Mouse (Mus musculus): Measurements from ENCODE around the gene Gm9639.

DNA sequence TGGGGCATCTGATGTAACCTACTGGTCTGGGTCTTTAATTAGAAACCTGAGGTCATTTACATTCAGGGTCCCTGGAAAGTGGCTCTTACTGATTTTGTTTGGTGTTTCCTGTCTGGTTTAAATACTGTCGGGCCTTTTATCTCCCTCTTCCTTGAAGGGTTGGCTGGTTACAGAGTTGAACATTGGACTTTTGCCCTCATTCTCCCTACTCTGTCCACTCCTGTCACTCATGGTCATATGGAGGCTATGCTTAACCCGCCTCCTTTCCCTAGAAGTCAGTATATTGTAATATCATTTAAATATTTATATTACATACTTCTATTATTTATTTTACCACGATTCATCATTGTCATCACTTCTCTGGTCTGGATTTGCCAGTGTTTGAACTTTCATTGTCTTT is 9.2 kb upstream of the Gm9639 start:
- no peak for TF ChIP-seq CTCF (IDR thresholded peaks at IDR 0.05; ENCODE audit: borderline replicate concordance, extremely low read depth, insufficient read depth, insufficient read length)
- no peak for TF ChIP-seq POLR2A (IDR thresholded peaks at IDR 0.05; ENCODE audit: borderline replicate concordance, extremely low read depth, insufficient read depth, insufficient read length, poor library complexity, severe bottlenecking)

Measured in brain, embryonic 14.5 days (tissue).